Mouse (Mus musculus) MEL (cell line): Measurements from ENCODE around the gene Plxnd1.

Experiments
- BHLHE40 ChIP-seq: IDR thresholded peaks from 2 replicates; pipeline ENCODE4 v1.6.1; 2012; ENCODE audit warnings: low read depth, mild to moderate bottlenecking, inconsistent platforms, low read length, improper control_type of control experiment, borderline replicate concordance
- CHD2 ChIP-seq: IDR thresholded peaks from 2 replicates; pipeline ENCODE4 v1.6.1; 2011; ENCODE audit warnings: low read length, improper control_type of control experiment
- CTCF ChIP-seq, 3 experiments: IDR thresholded peaks in 2 of 3; conservative IDR thresholded peaks in 1 of 3; 2 replicates each; pipeline ENCODE4 v1.5.1; 2011 to 2012; ENCODE audit warnings: low read length in 3 of 3, low read depth in 2 of 3, mild to moderate bottlenecking in 2 of 3, improper control_type of control experiment in 1 of 3, inconsistent platforms in 1 of 3, mixed read lengths in 1 of 3, moderate library complexity in 1 of 3; ENCODE audit not compliant: control insufficient read depth in 1 of 3, insufficient read depth in 1 of 3, poor library complexity in 1 of 3, severe bottlenecking in 1 of 3
- EP300 ChIP-seq, 2 experiments: IDR thresholded peaks; 2 replicates each; pipeline ENCODE4 v1.6.1; 2011; ENCODE audit warnings: improper control_type of control experiment in 2 of 2, low read length in 2 of 2, low read depth in 1 of 2, mild to moderate bottlenecking in 1 of 2
- HCFC1 ChIP-seq: IDR thresholded peaks from 2 replicates; pipeline ENCODE4 v1.6.1; 2012; ENCODE audit warnings: low read depth, mild to moderate bottlenecking, inconsistent platforms, low read length, improper control_type of control experiment, moderate library complexity
- MAX ChIP-seq: IDR thresholded peaks from 2 replicates; pipeline ENCODE4 v1.6.1; 2011; ENCODE audit warnings: low read length, improper control_type of control experiment
- POLR2A ChIP-seq, 2 experiments: IDR thresholded peaks; 2 replicates each; pipeline ENCODE4 v1.6.1; 2011 to 2012; ENCODE audit warnings: low read length in 2 of 2, mild to moderate bottlenecking in 2 of 2, control low read depth in 1 of 2, improper control_type of control experiment in 1 of 2, low read depth in 1 of 2, moderate library complexity in 1 of 2; ENCODE audit not compliant: control insufficient read depth in 1 of 2, insufficient read depth in 1 of 2, poor library complexity in 1 of 2
- POLR2AphosphoS2 ChIP-seq: IDR thresholded peaks from 2 replicates; pipeline ENCODE4 v1.6.1; 2011; ENCODE audit warnings: low read length, improper control_type of control experiment
- RCOR1 ChIP-seq: IDR thresholded peaks from 2 replicates; pipeline ENCODE4 v1.6.1; 2012; ENCODE audit warnings: low read depth, mild to moderate bottlenecking, inconsistent platforms, low read length, improper control_type of control experiment
- TAL1 ChIP-seq: IDR thresholded peaks from 2 replicates; pipeline ENCODE4 v1.6.1; 2012; ENCODE audit warnings: mild to moderate bottlenecking, inconsistent platforms, low read length, moderate library complexity, mixed read lengths
- ZKSCAN1 ChIP-seq: IDR thresholded peaks from 2 replicates; pipeline ENCODE4 v1.6.1; 2012; ENCODE audit warnings: low read depth, mild to moderate bottlenecking, inconsistent platforms, low read length, improper control_type of control experiment, moderate library complexity

DNA sequence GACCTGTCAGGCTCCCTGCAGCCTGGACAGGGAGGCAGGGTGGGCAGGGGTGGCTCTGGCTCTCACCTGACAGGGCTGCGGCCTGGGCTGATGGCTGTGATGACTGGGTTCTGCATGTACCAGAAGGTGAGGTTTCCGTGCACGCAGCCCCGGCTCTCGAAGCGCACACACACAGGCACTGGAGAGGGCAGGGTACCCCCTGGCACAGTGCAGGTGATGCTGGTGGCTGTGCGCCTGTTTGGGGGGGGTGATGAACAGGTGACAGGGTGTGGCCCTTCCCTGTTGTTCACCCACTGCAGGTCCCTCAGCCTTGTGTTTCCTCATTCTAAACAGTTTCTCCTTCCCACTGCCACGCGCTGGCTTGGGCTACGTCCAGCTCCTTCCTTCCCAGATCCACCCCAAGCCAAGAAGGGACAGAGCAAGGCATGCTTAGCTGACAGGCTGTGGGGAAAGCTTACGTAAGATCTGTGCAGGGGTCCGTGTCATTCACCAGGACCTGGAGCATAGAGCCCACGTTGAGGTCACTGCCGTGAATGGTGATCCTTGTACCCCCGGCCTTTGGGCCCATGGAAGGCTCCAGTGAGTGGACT, 27.4 kb downstream of the Plxnd1 start:
- no peak for TF ChIP-seq EP300 (IDR thresholded peaks at IDR 0.05; ENCODE audit: low read depth in 1 of 2, low read length in 2 of 2)
- TF ChIP-seq CTCF (IDR thresholded peaks at IDR 0.05 in 2 of 3, conservative IDR thresholded peaks at IDR 0.05 in 1 of 3; ENCODE audit: control insufficient read depth in 1 of 3, insufficient read depth in 1 of 3, low read depth in 2 of 3, low read length in 3 of 3, poor library complexity in 1 of 3, severe bottlenecking in 1 of 3) = no peak
- no peak for TF ChIP-seq BHLHE40
- no peak for TF ChIP-seq ZKSCAN1
- TF ChIP-seq POLR2AphosphoS2 = no peak
- TF ChIP-seq CHD2 = no peak
- TF ChIP-seq RCOR1 = no peak
- no peak for TF ChIP-seq POLR2A (IDR thresholded peaks at IDR 0.05; ENCODE audit: control insufficient read depth in 1 of 2, insufficient read depth in 1 of 2, low read depth in 1 of 2, low read length in 2 of 2, poor library complexity in 1 of 2)
- no peak for TF ChIP-seq HCFC1
- TF ChIP-seq MAX = no peak
- TF ChIP-seq TAL1 = no peak
